Mouse (Mus musculus) heart, postnatal 0 days (tissue): ENCODE measurements around the gene Ccdc58.
"Not testable (repeated sequence)": the region's sequence is repeated elsewhere in the genome, so short reads cannot be mapped to it uniquely, and the experiment has no call there.

Experiments used
- CTCF ChIP-seq: IDR thresholded peaks from 2 replicates; pipeline ENCODE4 v1.5.1; 2016; ENCODE audit warnings: antibody characterized with exemption, control low read depth, low read depth
- EP300 ChIP-seq: IDR thresholded peaks from 2 replicates; pipeline ENCODE4 v1.6.1; 2016; ENCODE audit warnings: antibody characterized with exemption, low read depth

- TF ChIP-seq CTCF, EP300: not testable (repeated sequence)
Measured at GRCm38 (mm10) chr16:36028120-36028519, 43.4 kb upstream of the Ccdc58 start.
